12 mouse cellular contexts compared by ENCODE assay signal in genomic region chr8:26596665-26597362, GRCm38 (mm10).
DNase-seq lines count a peak whose midpoint lies in the region; ATAC-seq and TF ChIP-seq lines count a peak whose summit lies in the region.
"Had no signal": no experiment of that assay in that cellular context is flagged by ENCODE, and none has a peak within 500 bp of the region (broad histone marks: within the 10 kb centered on the region; RNA-seq: fewer than 3 reads in every experiment).

No protein-coding gene starts in this region.

- peak; percentile 5 for DNase-seq in embryonic facial prominence, embryonic 11.5 days (ENCODE audit: low spot score)
- no peak for DNase-seq in embryonic facial prominence, embryonic 10.5 days (ENCODE audit: low spot score)
- DNase-seq in kidney, postnatal 0 days (ENCODE audit: low spot score), result no peak
- no peak for DNase-seq in kidney, adult 18-20 months
- DNase-seq in ES-CJ7 (ENCODE audit: low read depth, low spot score), result peak; percentile 19
- peak; percentile 30 for DNase-seq in limb, embryonic 11.5 days (ENCODE audit: low spot score)
- DNase-seq in left cerebral cortex, adult 8-10 months (ENCODE audit: low spot score in 2 of 2), result no peak
- DNase-seq: cerebellum, adult 9-11 months; right cerebral cortex, postnatal 25 days had no signal

- no peak overlapping the region for H3K4me3 ChIP-seq in embryonic facial prominence, embryonic 11.5 days (ENCODE audit: low read depth, low read length)
- no peak overlapping the region for H3K4me3 ChIP-seq in embryonic facial prominence, embryonic 10.5 days
- H3K4me3 ChIP-seq in kidney, postnatal 0 days (replicated peaks; ENCODE audit: low read depth, low read length), result no peak overlapping the region
- H3K4me3 ChIP-seq in limb, embryonic 11.5 days (ENCODE audit: low read depth, low read length), result no peak overlapping the region

- no peak overlapping the region for H3K4me2 ChIP-seq in embryonic facial prominence, embryonic 11.5 days (ENCODE audit: low read depth, low read length)
- no peak overlapping the region for H3K4me2 ChIP-seq in kidney, postnatal 0 days (ENCODE audit: low read length)
- no peak overlapping the region for H3K4me2 ChIP-seq in limb, embryonic 11.5 days (ENCODE audit: low read depth, severe bottlenecking)

- no peaks in the 10 kb centered on the region for H3K9me3 ChIP-seq in embryonic facial prominence, embryonic 11.5 days (replicated peaks; ENCODE audit: control insufficient read depth, low read length)
- H3K9me3 ChIP-seq in embryonic facial prominence, embryonic 10.5 days, result no peaks in the 10 kb centered on the region
- no peaks in the 10 kb centered on the region for H3K9me3 ChIP-seq in kidney, postnatal 0 days (replicated peaks; ENCODE audit: low read length)
- no peaks in the 10 kb centered on the region for H3K9me3 ChIP-seq in limb, embryonic 11.5 days (ENCODE audit: control insufficient read depth, low read length)
- H3K9me3 ChIP-seq: limb, embryonic 12.5 days had no signal

- H3K27ac ChIP-seq in embryonic facial prominence, embryonic 11.5 days (replicated peaks; ENCODE audit: low read depth, low read length), result no peak overlapping the region
- H3K27ac ChIP-seq in embryonic facial prominence, embryonic 10.5 days (replicated peaks), result no peak overlapping the region
- no peak overlapping the region for H3K27ac ChIP-seq in kidney, postnatal 0 days
- H3K27ac ChIP-seq in limb, embryonic 11.5 days (replicated peaks; ENCODE audit: low read depth, low read length), result no peak overlapping the region

- no peak for ATAC-seq in embryonic facial prominence, embryonic 11.5 days (replicated peaks; ENCODE audit: insufficient number of reproducible peaks, low FRiP score, low TSS enrichment, low read depth)
- no peak for ATAC-seq in kidney, postnatal 0 days (replicated peaks; ENCODE audit: low FRiP score, low read depth)
- no peak for ATAC-seq in limb, embryonic 11.5 days (ENCODE audit: insufficient number of reproducible peaks, low FRiP score, low TSS enrichment, low read depth)
- ATAC-seq in erythroid progenitor cell, adult 5-6 weeks (replicated peaks; ENCODE audit: low FRiP score, poor library complexity, severe bottlenecking), result no peak
- ATAC-seq: activated CD4-positive, CD25-positive, alpha-beta regulatory T cell, adult 4 months had no signal

- H3K27me3 ChIP-seq in embryonic facial prominence, embryonic 11.5 days (ENCODE audit: control insufficient read depth, insufficient read depth, low read length), result no peaks in the 10 kb centered on the region
- no peaks in the 10 kb centered on the region; the same call in 1 of the 2 replicates for H3K27me3 ChIP-seq in embryonic facial prominence, embryonic 10.5 days (replicated peaks; ENCODE audit: low read depth, poor library complexity, severe bottlenecking)
- no peaks in the 10 kb centered on the region for H3K27me3 ChIP-seq in kidney, postnatal 0 days (ENCODE audit: insufficient read depth, low read length)
- H3K27me3 ChIP-seq in limb, embryonic 11.5 days (ENCODE audit: control insufficient read depth, insufficient read depth, low read length), result 0 out of 2 replicates have a peak, but pooled peaks cover 3% of the 10 kb centered on the region

- no peak overlapping the region for H3K9ac ChIP-seq in embryonic facial prominence, embryonic 11.5 days (replicated peaks; ENCODE audit: low read length)
- no peak overlapping the region for H3K9ac ChIP-seq in kidney, postnatal 0 days (ENCODE audit: low read depth, low read length)
- no peak overlapping the region for H3K9ac ChIP-seq in limb, embryonic 11.5 days (ENCODE audit: low read length)
- H3K9ac ChIP-seq: limb, embryonic 12.5 days had no signal

- WGBS in embryonic facial prominence, embryonic 11.5 days, result 58% methylated on average over 7 of the region's 7 CpGs
- WGBS in embryonic facial prominence, embryonic 10.5 days, result 65% methylated on average over 7 of the region's 7 CpGs
- 67% methylated on average over 7 of the region's 7 CpGs for WGBS in kidney, postnatal 0 days
- WGBS in limb, embryonic 11.5 days, result 60% methylated on average over 7 of the region's 7 CpGs

- peak; percentile 21; the same call in 1 of the 2 replicates for TF ChIP-seq CTCF in kidney, postnatal 0 days (IDR thresholded peaks at IDR 0.05; ENCODE audit: low read depth)

- H3K36me3 ChIP-seq in embryonic facial prominence, embryonic 11.5 days (replicated peaks; ENCODE audit: control insufficient read depth, insufficient read depth, low read depth, low read length), result no peaks in the 10 kb centered on the region
- no peaks in the 10 kb centered on the region for H3K36me3 ChIP-seq in embryonic facial prominence, embryonic 10.5 days (replicated peaks)
- no peaks in the 10 kb centered on the region for H3K36me3 ChIP-seq in kidney, postnatal 0 days (ENCODE audit: insufficient read depth, low read length)
- H3K36me3 ChIP-seq in limb, embryonic 11.5 days (ENCODE audit: control insufficient read depth, insufficient read depth, low read length), result no peaks in the 10 kb centered on the region
- H3K36me3 ChIP-seq: limb, embryonic 12.5 days had no signal

- H3K4me1 ChIP-seq in embryonic facial prominence, embryonic 11.5 days (ENCODE audit: control insufficient read depth, insufficient read depth, low read length), result no peaks in the 10 kb centered on the region
- 0 out of 2 replicates have a peak, but pooled peaks cover 10% of the 10 kb centered on the region for H3K4me1 ChIP-seq in embryonic facial prominence, embryonic 10.5 days
- H3K4me1 ChIP-seq in kidney, postnatal 0 days (replicated peaks; ENCODE audit: insufficient read depth, low read length), result peaks cover 5% of the 10 kb centered on the region; the same call in 1 of the 2 replicates
- peaks cover 33% of the 10 kb centered on the region for H3K4me1 ChIP-seq in limb, embryonic 11.5 days (ENCODE audit: control insufficient read depth, insufficient read depth, low read length)

Comparison
In these comparisons a context has a peak if more than half of its experiments do, and no peak if none do; other contexts are left out.
1. DNase-seq: peak in embryonic facial prominence, embryonic 11.5 days (single experiment), ES-CJ7 (single experiment) and limb, embryonic 11.5 days (single experiment); none in embryonic facial prominence, embryonic 10.5 days (single experiment), kidney, postnatal 0 days (single experiment), kidney, adult 18-20 months (single experiment) and left cerebral cortex, adult 8-10 months (0 of 2).